Mouse (Mus musculus) kidney, embryonic 14.5 days (tissue): ENCODE measurements around the gene St3gal4. TPM values are rescaled to one million over a fixed set of nuclear protein-coding genes. Genes with fewer than 3 reads are reported as not detected.
A peak's percentile ranks its signal among the peaks of the same experiment; 100 is the strongest.

Experiments used
- ATAC-seq: fragments of 200-750 bp; cut with Nextera tagmentation; 2 replicates; pipeline ENCODE4 v1.8.0; 2017; ENCODE audit warnings: moderate number of reproducible peaks, mild to moderate bottlenecking, moderate TSS enrichment, moderate library complexity; ENCODE audit not compliant: low FRiP score, low TSS enrichment
- H3K27ac ChIP-seq: fragments of 300-500 bp; sonication (generic); 2 replicates; pipeline ENCODE4 v1.5.1; 2014; ENCODE audit warnings: low read depth, mild to moderate bottlenecking, low read length, moderate library complexity, mixed read lengths
- H3K27me3 ChIP-seq: fragments of 300-500 bp; sonication (generic); 2 replicates; pipeline ENCODE4 v1.6.1; 2014; ENCODE audit warnings: mild to moderate bottlenecking, low read length; ENCODE audit not compliant: control insufficient read depth, insufficient read depth
- H3K36me3 ChIP-seq: fragments of 300-500 bp; sonication (generic); 2 replicates; pipeline ENCODE4 v1.6.1; 2014; ENCODE audit warnings: low read length, mixed read lengths; ENCODE audit not compliant: control insufficient read depth, insufficient read depth
- H3K4me1 ChIP-seq: fragments of 300-500 bp; sonication (generic); 2 replicates; pipeline ENCODE4 v1.6.1; 2014; ENCODE audit warnings: low read length, mixed read lengths; ENCODE audit not compliant: control insufficient read depth, insufficient read depth
- H3K4me2 ChIP-seq: fragments of 300-500 bp; sonication (generic); replicated peaks from 2 replicates; pipeline ENCODE4 v1.6.1; 2014; ENCODE audit warnings: low read depth, mild to moderate bottlenecking, low read length
- H3K4me3 ChIP-seq: fragments of 300-500 bp; sonication (generic); 2 replicates; pipeline ENCODE4 v1.5.1; 2014; ENCODE audit warnings: mild to moderate bottlenecking, low read length
- H3K9ac ChIP-seq: fragments of 300-500 bp; sonication (generic); 2 replicates; pipeline ENCODE4 v1.6.1; 2014; ENCODE audit warnings: low read depth, mild to moderate bottlenecking, low read length, moderate library complexity
- H3K9me3 ChIP-seq: fragments of 300-500 bp; sonication (generic); 2 replicates; pipeline ENCODE4 v1.6.1; 2016; ENCODE audit warnings: low read length; ENCODE audit not compliant: control insufficient read depth
- WGBS: fragments of 180-500 bp; shearing (Covaris S2); extraction: QIAGEN DNeasy Blood & Tissue Kit; methylation state at CpG from one replicate; pipeline ENCODE4 v1.1.7; 2014; 5-methylcytosine and 5-hydroxymethylcytosine counted together
- polyA plus RNA-seq: library from polyadenylated mRNA; unstranded; fragments of >200 nt; fragmentation: Nextera tagmentation; extraction: Ambion mirVana; gene quantifications from 2 replicates; pipeline ENCODE4 v1.2.1, GENCODE M21; 2014

The St3gal4 gene
- polyA plus RNA-seq, 1 experiment from 2014 or later: 19.1 TPM

DNA sequence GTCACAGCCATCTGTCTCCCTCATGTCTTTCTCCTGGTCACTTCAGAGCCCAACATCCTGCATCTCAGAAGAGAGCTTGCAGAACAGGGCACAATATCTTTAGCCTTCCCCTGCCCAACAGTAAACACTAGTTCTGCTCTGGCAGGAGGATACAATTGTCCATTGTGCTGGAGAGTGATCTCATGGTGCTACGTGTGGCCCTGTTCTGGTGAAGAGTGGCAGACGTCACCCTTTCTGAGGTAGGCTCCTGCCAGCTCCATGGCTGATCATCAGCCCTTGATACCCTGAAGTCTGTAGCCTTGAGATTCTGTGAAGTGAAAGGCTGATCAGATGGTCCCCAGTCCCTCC, 4.4 kb upstream of the St3gal4 start:
- ATAC-seq: no peak
- H3K9me3 ChIP-seq: no peaks in the 10 kb centered on the region
- no peak overlapping the region for H3K27ac ChIP-seq
- H3K36me3 ChIP-seq: peaks cover 39% of the 10 kb centered on the region
- H3K4me2 ChIP-seq: no peak overlapping the region
- no peak overlapping the region for H3K9ac ChIP-seq
- 86% methylated on average over 2 of the region's 2 CpGs for WGBS
- no peaks in the 10 kb centered on the region for H3K4me1 ChIP-seq
- no peaks in the 10 kb centered on the region for H3K27me3 ChIP-seq
- H3K4me3 ChIP-seq: no peak overlapping the region

DNA sequence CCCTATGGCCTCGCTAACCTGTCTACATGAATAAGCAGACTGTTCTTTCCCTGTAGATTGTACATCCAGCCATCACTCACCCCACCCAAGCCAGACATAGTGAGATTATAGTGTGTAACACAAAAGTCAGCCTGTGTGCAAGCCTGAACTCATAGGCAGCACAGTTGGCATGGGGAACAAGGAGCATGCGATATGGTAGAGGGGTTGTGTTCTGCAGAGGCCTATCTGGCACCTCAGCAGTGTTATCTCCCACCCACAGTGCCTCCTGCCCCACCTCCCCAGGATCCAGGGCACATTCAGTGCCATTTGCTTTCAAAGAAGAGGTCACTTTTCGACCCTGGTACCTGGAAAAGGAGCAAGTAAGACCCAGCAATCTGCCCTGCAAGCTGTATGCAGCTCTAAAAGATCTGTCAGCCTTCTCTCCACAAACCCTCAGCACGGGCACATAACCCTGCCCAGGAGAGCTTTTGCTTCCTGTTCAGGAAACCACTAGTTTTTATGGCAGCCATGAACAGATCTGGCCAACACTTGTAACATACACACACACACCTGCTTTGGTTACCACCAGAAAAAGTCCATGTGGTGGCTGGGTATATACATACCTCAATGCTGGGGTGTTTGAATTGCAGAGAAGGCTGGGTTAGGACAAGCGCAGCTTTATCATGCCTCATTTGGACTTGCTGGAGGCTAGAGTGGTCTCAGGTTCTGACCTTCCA, 3.6 kb upstream of the St3gal4 start:
- Histone ChIP-seq H3K27me3 (no peaks in the 10 kb centered on the region), H3K36me3 (peaks cover 38% of the 10 kb centered on the region), H3K9ac (no peak overlapping the region), H3K27ac (no peak overlapping the region), H3K4me1 (peaks cover 5% of the 10 kb centered on the region; the same call in 1 of the 2 replicates), H3K4me3 (no peak overlapping the region), H3K4me2 (no peak overlapping the region), H3K9me3 (no peaks in the 10 kb centered on the region)
- ATAC-seq: no peak
- 83% methylated on average over 5 of the region's 5 CpGs for WGBS

DNA sequence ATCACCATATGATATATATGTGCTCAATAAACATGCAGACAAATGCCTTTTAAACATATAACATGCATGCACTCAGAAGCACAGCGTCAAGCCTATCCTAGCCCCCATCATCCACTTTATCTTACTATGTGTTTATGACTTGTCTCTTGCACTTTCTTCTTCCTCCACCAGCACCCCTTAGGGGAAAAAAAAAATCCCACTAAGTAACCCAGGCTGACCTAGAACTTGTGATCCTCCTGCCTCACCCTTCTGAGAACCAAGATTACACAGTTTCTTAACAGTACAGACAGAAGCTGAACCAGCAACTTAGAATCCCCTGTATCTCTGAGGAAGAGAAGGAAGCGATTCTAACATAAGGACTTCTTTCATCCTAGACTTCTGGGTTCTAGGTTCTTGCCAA, 505 bp downstream of the St3gal4 start:
- Histone ChIP-seq H3K9me3 (no peaks in the 10 kb centered on the region), H3K27ac (no peak overlapping the region), H3K4me2 (no peak overlapping the region), H3K4me1 (peaks cover 15% of the 10 kb centered on the region), H3K4me3 (no peak overlapping the region), H3K27me3 (no peaks in the 10 kb centered on the region), H3K9ac (no peak overlapping the region), H3K36me3 (peaks cover 10% of the 10 kb centered on the region; the same call in 1 of the 2 replicates)
- WGBS: 89% methylated on average over 2 of the region's 2 CpGs
- no peak for ATAC-seq

DNA sequence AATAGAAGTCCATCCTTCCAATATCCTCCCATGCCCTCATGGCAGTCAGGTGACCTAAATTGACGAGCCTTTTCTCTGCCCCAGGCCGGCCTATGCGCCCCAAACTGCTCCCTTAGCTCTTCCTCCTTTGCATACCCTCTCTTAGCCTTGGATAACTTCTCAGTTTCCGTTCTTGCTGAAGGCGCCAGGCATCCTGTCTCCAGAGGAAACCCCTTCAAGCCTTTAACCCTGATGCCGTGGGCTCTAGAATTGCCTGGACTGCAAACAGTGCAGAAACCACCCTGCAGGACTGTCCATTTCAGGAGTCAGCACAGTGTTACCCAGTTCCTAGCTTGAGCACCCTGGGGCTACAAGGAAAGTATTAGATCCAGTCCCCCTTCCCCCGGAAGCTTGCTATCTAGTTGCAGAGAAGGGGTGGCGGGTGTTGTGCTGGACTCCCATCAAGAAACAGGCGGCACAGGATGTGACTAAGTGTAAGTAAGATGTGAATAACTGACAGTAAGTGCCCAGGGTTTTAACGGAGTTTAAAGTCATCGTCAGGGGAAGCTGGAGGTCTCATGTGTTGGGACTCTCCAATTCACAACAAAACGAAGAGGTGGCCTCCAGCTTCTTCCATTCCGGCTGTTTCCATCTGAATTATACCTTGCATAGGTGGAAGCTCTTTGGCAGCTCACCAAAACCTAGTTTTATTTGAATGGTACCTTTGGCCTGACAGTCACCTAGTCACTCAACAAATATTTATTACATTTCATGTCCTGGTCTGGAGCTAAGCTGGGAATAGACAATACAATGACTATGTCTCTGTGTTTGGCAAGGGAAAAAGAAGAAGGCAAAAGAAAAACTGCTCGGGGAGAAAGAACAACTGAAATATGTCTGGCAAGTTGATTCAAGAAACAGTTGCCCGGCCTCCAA, 1.4 kb downstream of the St3gal4 start:
- peak overlapping the region; percentile 82 for H3K27ac ChIP-seq

DNA sequence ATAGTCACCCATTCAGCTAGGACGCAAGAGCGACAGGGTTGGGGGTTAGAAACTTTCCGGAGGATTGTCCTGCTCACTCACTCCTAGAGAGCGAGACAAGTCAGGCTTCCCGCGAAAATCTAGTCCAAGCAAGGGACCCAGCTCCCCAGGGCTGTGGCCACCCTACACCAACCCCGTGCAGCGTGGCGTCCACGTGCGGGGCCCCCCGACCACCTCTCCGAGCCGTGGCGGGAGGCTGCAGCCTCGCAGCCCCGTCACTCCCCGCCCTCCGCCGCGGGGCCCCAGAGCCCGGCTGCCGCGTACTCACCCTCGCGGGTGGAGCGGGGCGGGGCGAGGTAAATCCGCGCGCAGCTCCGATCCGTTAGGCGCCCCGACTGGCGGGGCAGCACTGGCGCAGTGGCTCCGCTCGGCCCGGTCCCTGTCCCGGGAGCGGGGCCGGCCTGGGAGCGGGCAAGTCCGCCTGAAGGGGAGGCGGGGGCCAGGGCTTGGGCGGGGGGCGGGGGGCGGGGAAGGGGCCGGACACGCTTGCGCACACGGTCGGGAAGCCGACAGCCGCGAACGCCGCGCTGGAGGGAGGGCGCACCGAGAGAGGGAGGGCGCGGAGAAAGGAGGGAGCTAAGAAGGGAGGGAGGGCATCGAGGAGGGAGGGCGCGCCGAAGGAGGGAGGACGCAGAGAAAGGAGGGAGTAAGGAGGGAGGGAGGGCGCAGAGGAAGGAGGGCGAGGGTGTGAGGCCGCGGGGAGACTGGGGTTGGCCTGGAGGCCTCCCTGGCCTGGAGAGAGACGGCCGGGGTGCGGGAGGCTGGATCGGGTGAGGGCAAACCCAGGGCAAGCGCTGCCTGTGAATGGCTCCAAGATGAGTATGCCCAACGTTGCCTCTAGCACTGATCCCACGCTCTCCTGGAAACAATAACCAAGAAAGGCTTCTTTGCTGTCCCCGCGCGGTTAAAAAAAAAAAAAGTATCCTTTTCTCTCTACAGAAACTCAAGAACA, 2.4 kb downstream of the St3gal4 start:
- WGBS: 1% methylated on average over 72 of the region's 84 CpGs
- Histone ChIP-seq H3K27me3 (no peaks in the 10 kb centered on the region), H3K4me3 (peak overlapping the region; percentile 73), H3K4me2 (peak overlapping the region; percentile 63), H3K4me1 (peaks cover 22% of the 10 kb centered on the region), H3K36me3 (no peaks in the 10 kb centered on the region; the same call in 1 of the 2 replicates), H3K27ac (peak overlapping the region; percentile 82), H3K9me3 (no peaks in the 10 kb centered on the region), H3K9ac (peak overlapping the region; percentile 82)
- peak; percentile 90 for ATAC-seq

More for the DNA sequence above, 1.4 kb downstream of the St3gal4 start:
- H3K27me3 ChIP-seq: no peaks in the 10 kb centered on the region
- peak; percentile 18; the same call in 1 of the 2 replicates for ATAC-seq
- peak overlapping the region; percentile 82; the same call in 1 of the 2 replicates for H3K9ac ChIP-seq
- peak overlapping the region; percentile 63 for H3K4me2 ChIP-seq
- H3K9me3 ChIP-seq: no peaks in the 10 kb centered on the region
- peaks cover 15% of the 10 kb centered on the region for H3K4me1 ChIP-seq
- peaks cover 4% of the 10 kb centered on the region; the same call in 1 of the 2 replicates for H3K36me3 ChIP-seq
- H3K4me3 ChIP-seq: peak overlapping the region; percentile 73
- WGBS: 22% methylated on average over 15 of the region's 15 CpGs

DNA sequence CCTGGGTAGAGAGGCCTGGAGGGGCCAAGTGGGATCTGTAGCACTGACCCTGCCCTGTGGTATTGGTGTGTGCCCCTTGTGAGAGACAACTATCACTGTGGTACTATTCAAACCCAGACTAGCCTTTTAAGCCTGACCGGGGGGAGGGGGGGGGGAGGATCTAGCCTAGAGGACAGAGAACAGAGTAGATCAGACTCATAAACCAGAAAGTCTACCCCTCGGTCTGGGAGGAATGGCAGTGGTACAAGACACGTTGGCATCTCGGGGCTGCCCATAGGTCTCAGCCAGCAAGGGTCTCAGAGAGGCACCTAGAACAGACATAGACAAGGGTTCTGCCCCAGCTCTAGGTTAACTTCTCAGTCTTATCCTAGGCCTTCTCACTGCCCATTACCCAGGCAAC, 3.3 kb downstream of the St3gal4 start:
- Histone ChIP-seq H3K9ac (peak overlapping the region; percentile 82), H3K27ac (no peak overlapping the region), H3K4me1 (peaks cover 22% of the 10 kb centered on the region), H3K4me3 (peak overlapping the region; percentile 73), H3K4me2 (peak overlapping the region; percentile 63), H3K9me3 (no peaks in the 10 kb centered on the region), H3K36me3 (no peaks in the 10 kb centered on the region), H3K27me3 (no peaks in the 10 kb centered on the region)
- ATAC-seq: 0 out of 2 replicates have a peak, but pooled peaks have one; percentile 2
- WGBS: 27% methylated on average over 4 of the region's 4 CpGs

DNA sequence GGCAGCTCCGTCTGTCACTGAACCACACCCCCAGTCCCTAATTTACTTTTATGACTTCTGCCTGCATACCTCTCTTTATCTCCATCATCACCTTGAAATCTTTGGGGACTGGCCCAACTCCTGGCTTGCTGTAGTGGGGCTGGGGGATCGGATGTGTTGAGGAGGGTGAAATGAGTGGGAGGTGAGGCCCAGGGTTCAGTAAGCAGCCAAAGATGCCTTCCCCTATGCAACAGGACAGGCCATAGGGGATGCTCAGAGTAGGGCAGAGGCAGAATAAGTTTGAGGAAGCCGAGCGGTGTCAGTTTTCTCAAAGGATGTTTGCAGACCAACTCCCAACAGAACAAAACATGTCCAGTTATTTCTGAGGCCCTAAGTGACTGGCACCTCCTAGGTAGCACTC, 3.8 kb downstream of the St3gal4 start:
- 20% methylated on average over 4 of the region's 4 CpGs for WGBS
- H3K4me3 ChIP-seq: peak overlapping the region; percentile 73
- ATAC-seq: no peak
- peak overlapping the region; percentile 63 for H3K4me2 ChIP-seq
- H3K9ac ChIP-seq: no peak overlapping the region
- H3K27ac ChIP-seq: no peak overlapping the region
- H3K36me3 ChIP-seq: no peaks in the 10 kb centered on the region
- peaks cover 22% of the 10 kb centered on the region for H3K4me1 ChIP-seq
- no peaks in the 10 kb centered on the region for H3K9me3 ChIP-seq
- no peaks in the 10 kb centered on the region for H3K27me3 ChIP-seq

DNA sequence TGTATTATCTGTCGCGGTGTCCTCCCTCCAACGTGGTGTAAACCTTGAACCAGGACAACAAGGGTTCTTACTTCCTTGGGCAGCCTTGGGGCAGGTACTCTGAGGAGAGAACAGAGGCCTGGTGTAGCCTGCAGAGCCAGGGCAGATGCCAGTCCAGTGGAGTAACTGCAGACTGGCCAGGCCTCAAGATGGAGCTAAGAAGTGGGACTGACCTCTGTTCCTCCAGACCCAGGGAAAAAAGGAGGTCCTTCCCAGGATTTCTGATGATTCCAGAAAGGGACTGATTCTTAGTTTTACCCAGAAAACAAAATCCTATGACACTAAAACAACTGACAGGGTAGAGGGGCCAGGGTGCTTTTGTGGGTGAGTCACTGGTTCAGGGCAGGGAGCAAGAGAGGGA, 4.8 kb downstream of the St3gal4 start:
- Histone ChIP-seq H3K36me3 (no peaks in the 10 kb centered on the region), H3K4me1 (peaks cover 22% of the 10 kb centered on the region), H3K9ac (no peak overlapping the region), H3K27ac (no peak overlapping the region), H3K4me2 (no peak overlapping the region), H3K27me3 (no peaks in the 10 kb centered on the region), H3K4me3 (no peak overlapping the region), H3K9me3 (no peaks in the 10 kb centered on the region)
- whole genome bisulfite sequencing: 90% methylated on average over 3 of the region's 3 CpGs
- no peak for ATAC-seq
